Comparison of ENCODE assay signal across 8 mouse cellular contexts in genomic region chr5:103911555-103911954, GRCm38 (mm10). TPM values are rescaled to one million over a fixed set of nuclear protein-coding genes. Genes with fewer than 3 reads are reported as not detected.
DNase-seq lines count a peak whose midpoint lies in the region; ATAC-seq and TF ChIP-seq lines count a peak whose summit lies in the region.

No protein-coding gene starts in this region.

- H3K27me3 ChIP-seq in erythroblast, embryonic 14.5 days (ENCODE audit: control insufficient read depth): peaks cover 30% of the 10 kb centered on the region
- H3K27me3 ChIP-seq in megakaryocyte, embryonic 14.5 days (replicated peaks): peaks cover 21% of the 10 kb centered on the region
- H3K27me3 ChIP-seq in liver, embryonic 12.5 days (replicated peaks): peaks cover 18% of the 10 kb centered on the region; the same call in 1 of the 2 replicates
- no peaks in the 10 kb centered on the region for H3K27me3 ChIP-seq in stomach, postnatal 0 days (ENCODE audit: control insufficient read depth, insufficient read depth, low read length)

- peak overlapping the region; percentile 99 for H3K4me2 ChIP-seq in liver, embryonic 12.5 days
- 0 out of 2 replicates have a peak overlapping the region, but pooled peaks have one; percentile 25 for H3K4me2 ChIP-seq in stomach, postnatal 0 days (replicated peaks; ENCODE audit: low read depth)

- no peaks in the 10 kb centered on the region for H3K36me3 ChIP-seq in erythroblast, embryonic 14.5 days (ENCODE audit: control insufficient read depth)
- no peaks in the 10 kb centered on the region for H3K36me3 ChIP-seq in megakaryocyte, embryonic 14.5 days (replicated peaks; ENCODE audit: low read length)
- H3K36me3 ChIP-seq in liver, embryonic 12.5 days: no peaks in the 10 kb centered on the region
- no peaks in the 10 kb centered on the region for H3K36me3 ChIP-seq in stomach, postnatal 0 days (ENCODE audit: control insufficient read depth, insufficient read depth, low read length)

- peaks cover 14% of the 10 kb centered on the region for H3K4me1 ChIP-seq in erythroblast, embryonic 14.5 days (ENCODE audit: control insufficient read depth)
- peaks cover 33% of the 10 kb centered on the region for H3K4me1 ChIP-seq in megakaryocyte, embryonic 14.5 days
- H3K4me1 ChIP-seq in liver, embryonic 12.5 days: peaks cover 22% of the 10 kb centered on the region
- no peaks in the 10 kb centered on the region for H3K4me1 ChIP-seq in stomach, postnatal 0 days (replicated peaks; ENCODE audit: control insufficient read depth, insufficient read depth)

- no peak overlapping the region for H3K9ac ChIP-seq in liver, embryonic 12.5 days
- no peak overlapping the region for H3K9ac ChIP-seq in stomach, postnatal 0 days (ENCODE audit: low read length)

- no peak for ATAC-seq in erythroblast, adult 5-6 weeks (replicated peaks; ENCODE audit: low FRiP score, poor library complexity, severe bottlenecking)
- no peak for ATAC-seq in megakaryocyte, adult 5-6 weeks (ENCODE audit: poor library complexity, severe bottlenecking)
- no peak for ATAC-seq in liver, embryonic 12.5 days
- no peak for ATAC-seq in stomach, postnatal 0 days (ENCODE audit: low FRiP score, low TSS enrichment)

- intact Hi-C loops in gastrocnemius, postnatal 14 days (cut with DNase I; ENCODE audit: low total_unique reads): no loop called here

- WGBS in liver, embryonic 12.5 days (ENCODE audit: insufficient replicate concordance): 57% methylated on average over 5 of the region's 5 CpGs
- WGBS in stomach, postnatal 0 days: 75% methylated on average over 5 of the region's 5 CpGs

- TF ChIP-seq CTCF in stomach, postnatal 0 days (IDR thresholded peaks at IDR 0.05; ENCODE audit: low read depth): no peak

- H3K27ac ChIP-seq in liver, embryonic 12.5 days: no peak overlapping the region
- no peak overlapping the region for H3K27ac ChIP-seq in stomach, postnatal 0 days (replicated peaks)

- DNase-seq in stomach, postnatal 0 days (ENCODE audit: low spot score): no peak
- no peak for DNase-seq in gastrocnemius, postnatal 14 days
- DNase-seq in yolk sac, embryonic 10.5 days (ENCODE audit: low spot score): no peak

- H3K4me3 ChIP-seq in erythroblast, embryonic 14.5 days (replicated peaks): peak overlapping the region; percentile 71
- peak overlapping the region; percentile 92 for H3K4me3 ChIP-seq in megakaryocyte, embryonic 14.5 days (replicated peaks)
- H3K4me3 ChIP-seq in liver, embryonic 12.5 days: peak overlapping the region; percentile 76
- H3K4me3 ChIP-seq in stomach, postnatal 0 days (ENCODE audit: low read depth, low read length): peak overlapping the region; percentile 88; the same call in 1 of the 2 replicates

- TF ChIP-seq EP300 in stomach, postnatal 0 days (optimal IDR thresholded peaks at IDR 0.05): no peak

- no peaks in the 10 kb centered on the region for H3K9me3 ChIP-seq in erythroblast, embryonic 14.5 days (ENCODE audit: control insufficient read depth, low read length)
- no peaks in the 10 kb centered on the region for H3K9me3 ChIP-seq in megakaryocyte, embryonic 14.5 days
- H3K9me3 ChIP-seq in liver, embryonic 12.5 days (replicated peaks): no peaks in the 10 kb centered on the region
- no peaks in the 10 kb centered on the region for H3K9me3 ChIP-seq in stomach, postnatal 0 days (ENCODE audit: control insufficient read depth, low read length)

RNA-seq across cellular contexts. Expression of gene Klhl8, which starts 0.5 kb away (rescaled TPM):
- not detected in 2 replicates for polyA plus RNA-seq in erythroblast, embryonic 14.5 days (2012)
- not detected in 2 replicates for total RNA-seq in erythroblast, adult 5-6 weeks (2015; ENCODE audit: low replicate concordance)
- total RNA-seq in erythroblast, adult 5-6 weeks (2017; ENCODE audit: low replicate concordance): 0.51 and 1.7 TPM in 2 replicates
- polyA plus RNA-seq in megakaryocyte, embryonic 14.5 days (2012; ENCODE audit: insufficient read depth, low replicate concordance): not detected in 2 replicates
- 0.21 and 0.87 TPM in 2 replicates for total RNA-seq in megakaryocyte, adult 5-6 weeks (2015)
- total RNA-seq in megakaryocyte, adult 5-6 weeks (2017): 0.95 and 2.0 TPM in 2 replicates
- 2.1 and 2.4 TPM in 2 replicates for polyA plus RNA-seq in liver, embryonic 12.5 days (2016; fragmentation: Nextera tagmentation; extraction: Ambion mirVana)
- 7.7 and 8.4 TPM in 2 replicates for polyA plus RNA-seq in stomach, postnatal 0 days (2015; fragmentation: Nextera tagmentation; extraction: Ambion mirVana)
- 10 to 100 TPM; 18.1 to 21.5 TPM for total RNA-seq in gastrocnemius, postnatal 14 days (2021)
